Mouse (Mus musculus): ENCODE measurements around the gene Pkdrej. TPM values are rescaled to one million over a fixed set of nuclear protein-coding genes. Genes with fewer than 3 reads are reported as not detected.

Pkdrej gene
- polyA plus RNA-seq, 1 experiment from 2014 or later, result 0.25 TPM

DNA sequence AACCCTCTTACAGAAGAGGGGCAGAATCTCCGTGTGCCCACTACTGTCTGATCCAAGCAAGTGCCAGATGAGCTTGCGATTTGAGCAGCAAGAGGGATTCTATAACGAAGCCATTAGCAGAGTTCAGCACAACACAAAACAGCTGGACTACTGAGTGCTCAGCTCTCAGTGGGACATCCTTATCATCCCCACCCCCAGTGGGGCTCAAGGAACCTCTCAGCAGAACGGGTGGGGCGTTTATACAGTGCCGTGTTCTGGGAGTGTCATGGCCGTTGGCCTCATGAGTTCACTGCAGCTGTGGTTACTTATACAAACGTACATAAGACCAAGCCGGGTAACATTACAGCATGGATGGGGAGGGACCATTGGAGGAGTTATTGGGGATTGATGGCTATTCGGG, 8.1 kb downstream of the Pkdrej start:
- H3K27ac ChIP-seq (ENCODE audit: low read length), result no peak overlapping the region
- H3K4me1 ChIP-seq (ENCODE audit: control insufficient read depth, insufficient read depth, low read length), result peaks cover 13% of the 10 kb centered on the region
- no peak overlapping the region for H3K4me3 ChIP-seq (replicated peaks; ENCODE audit: low read length)
- ATAC-seq (ENCODE audit: insufficient read depth, low FRiP score), result no peak
- WGBS, result 49% methylated on average over 10 of the region's 10 CpGs
- no peaks in the 10 kb centered on the region for H3K36me3 ChIP-seq (ENCODE audit: control insufficient read depth, insufficient read depth, low read length)
- H3K27me3 ChIP-seq (ENCODE audit: control insufficient read depth, insufficient read depth, low read length), result no peaks in the 10 kb centered on the region
- H3K9ac ChIP-seq (ENCODE audit: low read length), result no peak overlapping the region
- H3K9me3 ChIP-seq (replicated peaks; ENCODE audit: control insufficient read depth, low read length), result peaks cover 13% of the 10 kb centered on the region; the same call in 1 of the 2 replicates
- H3K4me2 ChIP-seq (ENCODE audit: low read depth, low read length), result no peak overlapping the region

DNA sequence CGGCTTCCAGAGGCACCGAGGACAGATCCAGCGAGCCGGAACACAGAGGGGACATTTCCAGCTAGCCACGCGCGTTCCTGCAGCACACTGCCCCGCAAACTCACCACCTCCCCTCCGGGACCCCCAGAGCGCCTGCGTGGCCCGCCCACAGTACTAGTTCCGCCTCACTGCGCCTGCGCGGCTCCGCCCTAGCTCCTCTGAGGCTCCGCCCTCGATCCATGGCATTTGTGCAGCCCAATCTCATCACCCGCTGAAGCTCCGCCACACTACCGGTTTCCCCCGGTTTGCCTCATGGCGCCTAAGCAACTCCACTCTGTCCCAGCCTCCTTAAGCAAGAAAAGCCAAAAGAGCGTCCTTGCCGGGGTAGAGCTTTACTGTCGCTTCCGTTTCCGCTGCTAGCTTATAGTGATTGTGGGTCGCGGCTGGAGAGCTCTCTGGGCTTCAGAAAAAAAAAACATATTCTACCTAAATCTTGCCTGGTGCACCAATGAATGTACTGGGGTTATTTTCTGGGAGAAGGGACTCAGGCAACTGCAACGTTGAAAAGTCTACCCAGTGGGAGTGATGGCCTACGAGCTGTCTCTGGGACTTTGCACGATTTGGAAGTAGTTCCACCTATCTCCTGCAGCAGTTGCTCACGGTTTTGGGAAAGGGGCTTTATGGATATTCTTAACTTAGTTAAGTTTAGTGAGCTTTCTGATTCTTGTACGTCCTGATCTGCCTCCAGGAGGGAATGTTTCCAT, 9.8 kb downstream of the Pkdrej start, which contains the start of gene Cdpf1:
Gene Cdpf1 (minus strand): TSS at position 163 of the 743 bp plus-strand sequence.
- WGBS, result 2% methylated on average over 36 of the region's 36 CpGs
- Histone ChIP-seq H3K4me1 (ENCODE audit: control insufficient read depth, insufficient read depth, low read length) (peaks cover 13% of the 10 kb centered on the region), H3K4me3 (replicated peaks; ENCODE audit: low read length) (peak within 1 kb of the TSS; percentile 77), H3K27ac (ENCODE audit: low read length) (peak within 1 kb of the TSS; percentile 84), H3K36me3 (ENCODE audit: control insufficient read depth, insufficient read depth, low read length) (no peaks in the 10 kb centered on the region), H3K4me2 (ENCODE audit: low read depth, low read length) (peak within 1 kb of the TSS; percentile 82), H3K27me3 (ENCODE audit: control insufficient read depth, insufficient read depth, low read length) (no peaks in the 10 kb centered on the region), H3K9me3 (replicated peaks; ENCODE audit: control insufficient read depth, low read length) (no peaks in the 10 kb centered on the region), H3K9ac (ENCODE audit: low read length) (peak within 1 kb of the TSS; percentile 90)
- ATAC-seq (ENCODE audit: insufficient read depth, low FRiP score), result peak; percentile 96

DNA sequence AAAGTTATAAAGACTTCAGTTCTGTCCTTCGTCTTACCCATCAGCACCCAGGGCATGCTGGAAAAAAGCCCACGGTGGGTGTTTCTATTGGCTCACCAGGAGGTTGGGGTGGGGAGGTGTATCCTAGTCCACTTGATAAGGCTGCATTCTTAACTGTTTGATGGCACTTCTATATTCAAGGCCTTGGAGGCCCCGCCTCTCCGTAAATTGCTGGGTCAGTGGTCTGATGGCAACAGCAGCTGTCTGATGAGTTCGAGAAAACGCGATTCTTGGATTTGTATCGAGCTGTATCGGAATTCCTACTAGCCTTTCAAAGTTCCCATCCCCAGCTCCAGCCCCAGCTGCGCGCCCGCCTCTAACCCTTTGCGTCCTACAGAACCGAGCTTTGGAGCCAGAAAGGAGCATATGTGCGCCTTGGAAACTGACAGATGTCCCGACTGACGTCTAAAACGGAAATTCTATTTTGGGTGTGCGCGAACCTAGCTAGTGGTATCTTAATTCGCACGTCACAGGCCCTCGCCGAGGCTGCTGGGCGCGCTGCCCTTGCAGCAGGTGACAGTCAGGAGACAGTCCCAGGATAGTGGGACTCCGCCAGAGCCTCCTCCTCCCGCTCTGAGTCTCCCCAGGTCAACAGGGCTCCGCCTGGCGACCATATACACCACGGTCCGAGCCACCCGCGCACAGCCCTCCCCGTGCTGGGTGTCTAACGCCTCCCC, 10.6 kb downstream of the Pkdrej start:
- H3K9ac ChIP-seq (ENCODE audit: low read length), result peak overlapping the region; percentile 90
- WGBS, result 3% methylated on average over 36 of the region's 36 CpGs
- no peaks in the 10 kb centered on the region for H3K36me3 ChIP-seq (ENCODE audit: control insufficient read depth, insufficient read depth, low read length)
- peak overlapping the region; percentile 82 for H3K4me2 ChIP-seq (ENCODE audit: low read depth, low read length)
- no peaks in the 10 kb centered on the region for H3K9me3 ChIP-seq (replicated peaks; ENCODE audit: control insufficient read depth, low read length)
- H3K4me1 ChIP-seq (ENCODE audit: control insufficient read depth, insufficient read depth, low read length), result peaks cover 13% of the 10 kb centered on the region
- peak overlapping the region; percentile 77 for H3K4me3 ChIP-seq (replicated peaks; ENCODE audit: low read length)
- H3K27ac ChIP-seq (ENCODE audit: low read length), result peak overlapping the region; percentile 84
- no peaks in the 10 kb centered on the region for H3K27me3 ChIP-seq (ENCODE audit: control insufficient read depth, insufficient read depth, low read length)
- ATAC-seq (ENCODE audit: insufficient read depth, low FRiP score), result peak; percentile 76

DNA sequence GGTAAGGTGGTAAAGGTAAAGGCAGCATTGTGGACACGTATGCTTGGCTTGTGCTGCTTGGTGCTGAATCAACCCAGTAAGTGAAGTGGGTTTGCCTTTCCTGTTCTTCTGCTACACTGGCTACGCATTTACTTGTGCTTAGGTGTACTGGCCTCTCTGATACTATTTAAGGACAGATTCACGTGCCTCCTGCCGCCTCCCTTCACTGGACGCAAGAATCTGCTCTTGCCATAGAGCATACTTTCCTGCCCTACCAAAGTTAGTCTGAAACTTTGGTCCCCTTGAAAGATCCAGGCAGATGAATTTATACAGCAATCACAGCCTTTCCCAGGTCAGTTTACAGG, 11.1 kb downstream of the Pkdrej start:
- Histone ChIP-seq H3K36me3 (ENCODE audit: control insufficient read depth, insufficient read depth, low read length) (no peaks in the 10 kb centered on the region), H3K4me2 (ENCODE audit: low read depth, low read length) (peak overlapping the region; percentile 82), H3K4me3 (replicated peaks; ENCODE audit: low read length) (peak overlapping the region; percentile 77), H3K4me1 (ENCODE audit: control insufficient read depth, insufficient read depth, low read length) (peaks cover 13% of the 10 kb centered on the region), H3K9me3 (replicated peaks; ENCODE audit: control insufficient read depth, low read length) (no peaks in the 10 kb centered on the region), H3K27me3 (ENCODE audit: control insufficient read depth, insufficient read depth, low read length) (no peaks in the 10 kb centered on the region), H3K27ac (ENCODE audit: low read length) (peak overlapping the region; percentile 84; the same call in 1 of the 2 replicates), H3K9ac (ENCODE audit: low read length) (peak overlapping the region; percentile 90)
- WGBS, result 75% methylated on average over 5 of the region's 5 CpGs
- ATAC-seq (ENCODE audit: insufficient read depth, low FRiP score), result no peak

DNA sequence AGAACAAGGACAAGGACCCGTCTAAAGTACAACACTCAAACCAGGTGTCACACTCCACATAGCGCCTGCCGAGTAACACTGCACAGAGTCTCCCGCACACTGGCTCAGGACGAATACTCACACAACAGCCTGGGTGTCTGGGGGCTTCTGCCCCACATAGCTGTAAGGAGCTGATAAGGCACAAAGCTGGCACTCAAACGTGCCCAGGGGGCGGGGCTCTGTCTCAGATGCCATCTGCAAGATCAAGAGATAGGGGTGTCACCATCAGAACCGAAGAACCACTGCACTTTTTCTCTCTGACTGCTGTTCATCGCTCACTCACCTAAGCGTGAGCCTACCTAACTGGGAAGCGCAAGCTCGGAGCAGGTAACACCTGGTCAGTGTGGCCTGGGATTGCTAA, 12.4 kb downstream of the Pkdrej start:
- H3K4me3 ChIP-seq (replicated peaks; ENCODE audit: low read length), result no peak overlapping the region
- WGBS, result 84% methylated on average over 12 of the region's 12 CpGs

DNA sequence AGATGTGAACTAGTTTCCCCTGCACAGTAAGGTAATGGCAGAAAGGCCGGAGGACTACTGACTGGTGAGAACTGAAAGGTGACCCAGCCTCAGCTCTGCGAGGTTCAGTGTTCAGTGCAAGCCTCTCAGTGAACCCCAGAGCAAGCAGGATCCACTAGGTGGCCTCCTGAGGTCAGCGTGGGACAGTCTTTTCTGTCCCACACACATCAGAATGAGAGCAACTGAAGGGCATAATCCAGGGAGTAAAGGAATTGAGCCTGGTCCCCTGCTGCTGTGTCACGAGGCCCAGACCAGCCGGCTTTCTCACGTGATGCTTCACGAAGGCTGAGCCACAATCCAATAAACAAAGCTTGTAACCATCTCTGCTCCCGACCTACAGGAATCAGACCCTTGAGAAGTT, 13.1 kb downstream of the Pkdrej start:
- Histone ChIP-seq H3K9me3 (replicated peaks; ENCODE audit: control insufficient read depth, low read length) (no peaks in the 10 kb centered on the region), H3K4me2 (ENCODE audit: low read depth, low read length) (no peak overlapping the region), H3K4me1 (ENCODE audit: control insufficient read depth, insufficient read depth, low read length) (peaks cover 13% of the 10 kb centered on the region), H3K36me3 (ENCODE audit: control insufficient read depth, insufficient read depth, low read length) (no peaks in the 10 kb centered on the region), H3K27me3 (ENCODE audit: control insufficient read depth, insufficient read depth, low read length) (no peaks in the 10 kb centered on the region), H3K4me3 (replicated peaks; ENCODE audit: low read length) (no peak overlapping the region), H3K27ac (ENCODE audit: low read length) (no peak overlapping the region), H3K9ac (ENCODE audit: low read length) (no peak overlapping the region)
- 61% methylated on average over 8 of the region's 8 CpGs for WGBS
- no peak for ATAC-seq (ENCODE audit: insufficient read depth, low FRiP score)

More for the DNA sequence above, 12.4 kb downstream of the Pkdrej start:
- no peaks in the 10 kb centered on the region for H3K27me3 ChIP-seq (ENCODE audit: control insufficient read depth, insufficient read depth, low read length)
- no peaks in the 10 kb centered on the region for H3K9me3 ChIP-seq (replicated peaks; ENCODE audit: control insufficient read depth, low read length)
- no peak overlapping the region for H3K27ac ChIP-seq (ENCODE audit: low read length)
- no peak overlapping the region for H3K4me2 ChIP-seq (ENCODE audit: low read depth, low read length)
- no peak overlapping the region for H3K9ac ChIP-seq (ENCODE audit: low read length)
- ATAC-seq (ENCODE audit: insufficient read depth, low FRiP score), result no peak
- peaks cover 13% of the 10 kb centered on the region for H3K4me1 ChIP-seq (ENCODE audit: control insufficient read depth, insufficient read depth, low read length)
- no peaks in the 10 kb centered on the region for H3K36me3 ChIP-seq (ENCODE audit: control insufficient read depth, insufficient read depth, low read length)

DNA sequence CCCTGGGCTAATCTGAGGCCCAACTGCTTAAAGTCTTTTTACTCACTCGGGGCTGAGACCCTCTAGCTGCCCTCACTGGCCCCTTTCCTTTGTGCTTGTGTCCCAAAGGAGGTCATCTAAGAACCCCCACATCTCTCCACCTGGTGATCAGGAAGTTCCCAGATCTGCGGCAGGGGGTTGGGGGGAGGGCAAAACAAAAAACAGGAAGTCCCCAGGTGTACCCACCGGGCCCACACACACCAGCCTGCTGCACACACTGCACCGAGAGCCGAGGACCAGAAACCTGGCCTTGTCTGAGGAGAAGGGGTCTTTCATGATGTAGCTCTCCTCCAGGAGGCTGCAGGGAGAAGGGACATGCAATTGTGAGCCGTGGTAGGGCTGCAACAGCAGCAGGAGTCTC, 13.5 kb downstream of the Pkdrej start:
- 83% methylated on average over 6 of the region's 6 CpGs for WGBS
- Histone ChIP-seq H3K9ac (ENCODE audit: low read length) (no peak overlapping the region), H3K27ac (ENCODE audit: low read length) (no peak overlapping the region), H3K4me1 (ENCODE audit: control insufficient read depth, insufficient read depth, low read length) (peaks cover 13% of the 10 kb centered on the region), H3K9me3 (replicated peaks; ENCODE audit: control insufficient read depth, low read length) (no peaks in the 10 kb centered on the region), H3K36me3 (ENCODE audit: control insufficient read depth, insufficient read depth, low read length) (no peaks in the 10 kb centered on the region), H3K4me3 (replicated peaks; ENCODE audit: low read length) (no peak overlapping the region), H3K27me3 (ENCODE audit: control insufficient read depth, insufficient read depth, low read length) (no peaks in the 10 kb centered on the region), H3K4me2 (ENCODE audit: low read depth, low read length) (no peak overlapping the region)
- ATAC-seq (ENCODE audit: insufficient read depth, low FRiP score), result no peak

DNA sequence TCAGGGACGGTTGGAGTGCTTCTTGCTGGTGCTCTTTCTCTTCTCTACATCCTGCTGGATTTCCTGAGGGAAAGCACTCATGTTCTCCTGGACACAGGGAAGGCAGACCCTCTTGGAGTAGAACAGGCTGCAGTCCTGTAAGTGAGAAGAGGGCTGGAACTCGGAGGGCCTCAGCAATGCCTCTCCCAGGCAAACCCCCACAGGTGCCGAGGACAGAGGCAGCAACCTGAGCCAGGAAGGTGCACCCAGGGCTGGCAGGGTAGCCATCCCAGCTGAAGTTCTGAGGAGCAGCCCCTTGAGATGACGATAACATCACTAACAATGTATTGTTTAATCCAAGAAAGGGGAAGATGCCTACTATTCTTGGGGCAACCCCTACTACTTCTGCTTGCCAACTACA, 14.1 kb downstream of the Pkdrej start:
- no peak overlapping the region for H3K9ac ChIP-seq (ENCODE audit: low read length)
- no peaks in the 10 kb centered on the region for H3K27me3 ChIP-seq (ENCODE audit: control insufficient read depth, insufficient read depth, low read length)
- no peak overlapping the region for H3K27ac ChIP-seq (ENCODE audit: low read length)
- no peaks in the 10 kb centered on the region for H3K36me3 ChIP-seq (ENCODE audit: control insufficient read depth, insufficient read depth, low read length)
- 85% methylated on average over 4 of the region's 4 CpGs for WGBS
- no peaks in the 10 kb centered on the region for H3K9me3 ChIP-seq (replicated peaks; ENCODE audit: control insufficient read depth, low read length)
- H3K4me1 ChIP-seq (ENCODE audit: control insufficient read depth, insufficient read depth, low read length), result peaks cover 13% of the 10 kb centered on the region
- ATAC-seq (ENCODE audit: insufficient read depth, low FRiP score), result no peak
- H3K4me2 ChIP-seq (ENCODE audit: low read depth, low read length), result no peak overlapping the region
- H3K4me3 ChIP-seq (replicated peaks; ENCODE audit: low read length), result no peak overlapping the region

DNA sequence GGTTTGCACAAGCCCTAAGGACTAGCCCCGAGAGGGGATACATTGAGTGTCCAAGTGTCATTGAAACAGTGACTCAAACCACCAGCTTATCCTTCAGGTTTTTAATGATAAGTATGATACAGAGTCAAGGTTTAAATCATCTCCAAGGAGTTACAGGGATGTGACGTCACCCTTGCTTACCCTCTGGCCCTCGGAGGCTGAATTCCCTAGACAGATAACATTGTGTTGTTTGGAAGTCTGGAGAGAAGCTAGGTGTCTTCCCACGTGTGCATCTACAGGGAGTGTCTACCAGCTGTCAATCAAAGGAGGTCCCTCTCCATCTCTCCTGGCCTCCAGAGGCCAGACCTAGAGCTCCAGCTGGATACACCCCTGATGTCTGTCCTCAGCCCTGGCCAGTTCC, 14.6 kb downstream of the Pkdrej start:
- WGBS, result 73% methylated on average over 4 of the region's 4 CpGs
- no peak overlapping the region for H3K4me2 ChIP-seq (ENCODE audit: low read depth, low read length)

More for the DNA sequence above, 14.6 kb downstream of the Pkdrej start:
- no peaks in the 10 kb centered on the region for H3K9me3 ChIP-seq (replicated peaks; ENCODE audit: control insufficient read depth, low read length)
- H3K36me3 ChIP-seq (ENCODE audit: control insufficient read depth, insufficient read depth, low read length), result no peaks in the 10 kb centered on the region
- no peaks in the 10 kb centered on the region for H3K27me3 ChIP-seq (ENCODE audit: control insufficient read depth, insufficient read depth, low read length)
- H3K27ac ChIP-seq (ENCODE audit: low read length), result no peak overlapping the region
- peaks cover 8% of the 10 kb centered on the region for H3K4me1 ChIP-seq (ENCODE audit: control insufficient read depth, insufficient read depth, low read length)
- ATAC-seq (ENCODE audit: insufficient read depth, low FRiP score), result no peak
- H3K9ac ChIP-seq (ENCODE audit: low read length), result no peak overlapping the region
- H3K4me3 ChIP-seq (replicated peaks; ENCODE audit: low read length), result no peak overlapping the region

Data from stomach, embryonic 16.5 days (tissue).